Mouse (Mus musculus) urinary bladder, postnatal 14 days (tissue): Measurements from ENCODE around the gene Cxcl9.
A peak's percentile ranks its signal among the peaks of the same experiment; 100 is the strongest.
"Not testable (repeated sequence)": the region's sequence is repeated elsewhere in the genome, so short reads cannot be mapped to it uniquely, and the experiment has no call there.

Experiments
- DNase-seq: peaks from one replicate; pipeline ENCODE4 v3.0.0; 2021; ENCODE audit warnings: low spot score

Gene Cxcl9

GRCm38 (mm10) chr5:92327929-92328328 lies at the start of gene Cxcl9:
Gene Cxcl9, minus strand, starts transcription at chr5:92328079.
- DNase-seq = no peak

- no peak for DNase-seq
These were observed 49.0 kb upstream of the Cxcl9 start for GRCm38 (mm10) chr5:92376795-92377405.

- DNase-seq = no peak
These were observed 47.5 kb upstream of the Cxcl9 start for GRCm38 (mm10) chr5:92375368-92375767.

GRCm38 (mm10) chr5:92374721-92375142 lies 46.9 kb upstream of the Cxcl9 start:
- no peak for DNase-seq

- no peak for DNase-seq
These were observed 44.7 kb upstream of the Cxcl9 start for GRCm38 (mm10) chr5:92372605-92373004.

- DNase-seq = no peak
These were observed 43.6 kb upstream of the Cxcl9 start for GRCm38 (mm10) chr5:92371361-92371976.

- no peak for DNase-seq
These were observed 43.0 kb upstream of the Cxcl9 start for GRCm38 (mm10) chr5:92370891-92371290.

GRCm38 (mm10) chr5:92370392-92370791 lies 42.5 kb upstream of the Cxcl9 start:
- DNase-seq = no peak

GRCm38 (mm10) chr5:92369151-92369994 lies 41.5 kb upstream of the Cxcl9 start:
- DNase-seq = peak; percentile 68

- DNase-seq = no peak
These were observed 40.5 kb upstream of the Cxcl9 start for GRCm38 (mm10) chr5:92368392-92368791.

GRCm38 (mm10) chr5:92366565-92366964 lies 38.7 kb upstream of the Cxcl9 start:
- peak; percentile 34 for DNase-seq

GRCm38 (mm10) chr5:92365146-92365705 lies 37.3 kb upstream of the Cxcl9 start:
- DNase-seq = no peak

- DNase-seq = no peak
These were observed 36.1 kb upstream of the Cxcl9 start for GRCm38 (mm10) chr5:92364011-92364410.

- no peak for DNase-seq
These were observed 35.3 kb upstream of the Cxcl9 start for GRCm38 (mm10) chr5:92363179-92363578.

GRCm38 (mm10) chr5:92358767-92359455 lies 31.0 kb upstream of the Cxcl9 start:
- DNase-seq = no peak

- DNase-seq = peak; percentile 39
These were observed 30.2 kb upstream of the Cxcl9 start for GRCm38 (mm10) chr5:92358033-92358432.

- DNase-seq = peak; percentile 36
These were observed 25.6 kb upstream of the Cxcl9 start for GRCm38 (mm10) chr5:92353517-92353916.

- DNase-seq = not testable (repeated sequence)
These were observed 24.8 kb upstream of the Cxcl9 start for GRCm38 (mm10) chr5:92352716-92353115.

GRCm38 (mm10) chr5:92349731-92350130 lies 21.9 kb upstream of the Cxcl9 start:
- no peak for DNase-seq

GRCm38 (mm10) chr5:92348794-92349413 lies 21.0 kb upstream of the Cxcl9 start, which contains the start of gene Cxcl10:
Gene Cxcl10, minus strand, starts transcription at chr5:92348889.
- peak; percentile 52 for DNase-seq

- no peak for DNase-seq
These were observed 17.1 kb upstream of the Cxcl9 start for GRCm38 (mm10) chr5:92345006-92345405.
